Mouse (Mus musculus) T-helper 17 cell (primary cell): ENCODE measurements around the gene Pfdn4.

Experiments
- in situ Hi-C, 2 experiments: fragments of 300-600 bp; cut with MboI, MseI; formaldehyde crosslinking; loops; 1 replicate in 1 of 2; 2 replicates in 1 of 2; pipeline ENCODE4 v1.15.1; 2025; ENCODE audit warnings: high pct_unique_total_duplicates in 2 of 2

The Pfdn4 gene

DNA sequence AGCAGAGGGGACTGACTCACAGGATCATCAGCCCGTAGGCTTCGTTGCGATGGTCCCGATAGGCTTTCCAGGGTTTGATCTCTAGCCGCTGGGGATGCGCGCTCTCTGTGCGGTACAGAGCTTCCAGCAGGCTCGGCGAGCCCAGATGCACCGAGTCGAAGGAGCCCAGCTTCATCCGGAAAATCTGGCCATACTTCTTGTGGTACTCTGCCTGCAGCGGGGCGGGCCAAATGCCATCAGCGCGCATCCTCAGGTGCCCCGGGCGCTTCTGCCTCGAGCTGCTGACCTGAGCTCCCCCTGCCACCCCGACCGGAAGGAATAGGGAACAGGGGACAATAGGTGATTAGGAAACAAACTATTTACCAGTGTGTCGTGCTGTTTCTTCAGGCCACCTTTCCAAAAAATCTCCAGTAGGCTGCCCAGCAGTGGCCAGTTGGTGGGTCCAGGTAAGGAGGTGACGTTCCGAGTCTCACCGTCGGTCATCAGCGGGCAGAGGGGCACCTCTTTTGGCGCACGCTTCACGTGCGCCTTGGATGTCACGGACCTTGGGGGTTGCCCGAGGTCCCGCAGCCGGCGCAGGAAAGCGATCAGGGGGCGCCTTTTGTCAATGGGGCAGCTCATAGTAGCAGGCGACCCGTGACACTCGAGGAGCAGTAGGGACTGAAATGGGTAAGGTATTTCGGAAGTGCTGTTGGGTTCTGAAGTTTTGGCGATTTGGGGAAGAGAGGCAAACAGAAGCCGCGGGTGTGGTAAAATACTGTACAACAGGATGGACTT is at the start of gene Pfdn4:
Gene Pfdn4 (plus strand): TSS at position 275 of the 777 bp plus-strand sequence.
- in situ Hi-C loops: no loop called here

DNA sequence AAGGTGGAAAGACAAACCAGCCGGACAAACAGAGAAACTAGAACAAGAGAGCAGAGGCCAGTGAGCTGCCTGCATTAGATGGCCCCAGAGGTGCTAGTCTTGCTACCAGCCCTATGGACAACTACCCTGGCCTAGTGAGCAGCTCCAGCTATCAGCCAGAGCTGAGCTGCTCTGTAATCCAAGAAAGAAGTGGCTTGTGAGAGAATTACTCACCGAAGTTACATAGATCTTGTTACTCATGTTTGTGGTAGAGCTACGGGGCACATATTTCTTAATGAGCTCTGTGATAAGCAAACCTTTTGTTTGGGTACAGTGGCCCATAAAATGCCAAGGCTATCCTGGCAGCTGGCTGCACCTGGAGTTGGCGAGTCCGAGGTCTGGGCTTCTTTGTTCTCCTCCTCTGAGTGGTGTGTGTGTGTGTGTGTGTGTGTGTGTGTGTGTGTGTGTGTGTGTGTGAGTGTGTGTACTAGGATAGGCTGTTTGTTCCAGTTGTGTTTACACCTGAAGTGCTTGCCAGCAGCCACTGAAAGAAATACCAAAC is 49.3 kb upstream of the Pfdn4 start:
- in situ Hi-C loops: loop anchor here in 1 of 2 experiments (5.0 to 10.0 kb wide), 2 partner anchors 60 to 428 kb away; no protein-coding TSS in a partner anchor

DNA sequence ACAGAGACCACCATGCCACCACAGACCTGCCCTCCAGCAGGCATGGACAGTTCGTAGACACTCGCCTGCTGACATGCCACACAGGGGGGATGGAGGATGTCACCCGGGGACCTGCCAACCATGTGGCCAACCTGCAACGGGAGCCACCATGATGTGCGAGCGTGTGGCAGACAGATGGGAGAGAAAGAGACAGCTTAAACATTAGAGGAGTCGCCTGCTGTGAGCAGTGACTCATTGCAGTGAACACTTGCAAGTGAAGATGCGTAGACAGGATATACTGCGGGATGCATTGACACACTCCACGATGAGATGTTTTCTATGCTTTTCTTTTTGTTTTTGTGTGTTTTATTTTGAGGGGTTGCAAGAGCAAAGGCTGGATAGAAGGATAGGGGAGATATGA is 48.6 kb upstream of the Pfdn4 start:
- in situ Hi-C loops: loop anchor here in 1 of 2 experiments (5.0 to 10.0 kb wide), 2 partner anchors 60 to 427 kb away; no protein-coding TSS in a partner anchor

DNA sequence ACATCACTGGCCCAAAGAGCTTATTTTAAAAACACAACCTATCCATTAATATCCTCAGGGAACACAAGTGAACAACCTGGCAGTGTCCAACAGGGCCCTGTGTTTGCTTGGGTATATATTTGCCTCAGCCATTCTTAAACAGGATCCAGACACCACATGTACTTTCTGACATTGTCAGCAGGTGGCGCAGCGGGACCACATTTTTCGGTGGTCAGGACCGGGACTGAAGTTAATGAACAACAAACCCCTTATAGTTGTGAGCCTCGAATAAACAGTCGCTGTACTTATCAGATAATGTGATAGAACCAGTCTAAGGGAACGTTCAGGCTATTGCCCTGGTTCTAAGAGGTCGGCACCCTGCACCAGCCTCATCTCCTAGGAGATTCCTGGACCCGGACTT is 45.3 kb upstream of the Pfdn4 start:
- in situ Hi-C loops: loop anchor here in 1 of 2 experiments (10.0 kb wide), 1 partner anchor 54 kb away; no protein-coding TSS in a partner anchor

DNA sequence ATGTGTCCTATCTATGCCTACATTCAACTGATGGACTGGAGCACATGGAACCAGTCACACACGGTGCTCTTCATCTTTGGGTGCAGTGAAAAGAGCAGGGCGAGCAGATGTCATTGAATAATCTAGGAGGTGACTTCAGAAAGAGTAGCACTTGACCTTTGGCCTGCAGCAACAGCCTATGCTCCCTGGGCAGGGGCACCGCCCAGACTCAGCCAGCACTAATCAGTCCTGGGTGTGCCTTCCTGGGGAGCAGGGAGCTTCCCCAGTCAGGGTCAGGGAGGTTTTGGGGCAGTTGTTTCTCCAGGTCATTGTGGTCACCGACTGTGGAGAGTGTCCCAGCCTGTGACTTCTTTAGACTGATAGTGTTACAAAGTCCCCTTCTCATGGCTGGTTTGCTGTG is 42.4 kb upstream of the Pfdn4 start:
- in situ Hi-C loops: loop anchor here in 1 of 2 experiments (10.0 kb wide), 1 partner anchor 51 kb away; no protein-coding TSS in a partner anchor

DNA sequence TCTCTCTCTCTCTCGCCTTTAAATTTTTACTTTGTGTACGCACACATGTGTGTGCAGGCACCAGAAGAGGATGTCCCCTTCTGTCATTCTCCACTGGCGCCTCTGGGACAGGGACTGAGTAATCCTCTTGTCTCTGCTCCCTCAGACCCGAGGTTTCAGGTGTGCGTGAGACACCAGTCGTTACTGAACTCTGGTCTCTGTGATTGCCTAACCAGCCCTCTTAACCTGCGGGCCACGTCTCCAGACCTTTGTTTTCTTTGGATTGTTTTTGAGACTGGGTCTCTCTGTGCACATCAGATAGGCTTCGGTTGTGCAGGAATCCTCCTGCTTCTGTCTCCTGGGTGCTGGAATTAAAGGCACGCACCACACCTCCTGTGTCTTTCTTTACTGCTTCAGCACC is 37.0 kb upstream of the Pfdn4 start:
- in situ Hi-C loops: loop anchor here in 1 of 2 experiments (10.0 kb wide), 1 partner anchor 46 kb away; no protein-coding TSS in a partner anchor

DNA sequence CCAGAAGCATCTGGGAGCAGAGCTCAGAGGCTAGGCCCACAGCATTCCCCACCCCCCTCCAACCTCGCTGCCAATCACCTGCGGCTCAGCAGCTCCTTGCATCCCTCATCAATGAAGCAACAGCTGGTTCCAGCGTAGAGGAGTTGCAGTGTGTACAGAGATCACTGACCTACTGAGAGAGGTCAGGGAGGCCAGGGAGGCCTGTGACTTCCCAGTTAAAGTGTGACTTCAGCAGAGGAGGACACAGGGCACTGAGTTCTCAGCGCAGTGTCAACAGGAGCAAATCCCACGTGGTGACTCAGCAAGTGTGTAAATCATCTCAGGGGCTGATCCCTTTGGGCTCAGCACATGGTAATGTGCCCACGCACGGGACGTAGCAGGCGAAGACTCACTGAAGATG is 36.4 kb upstream of the Pfdn4 start:
- in situ Hi-C loops: loop anchor here in 1 of 2 experiments (10.0 kb wide), 1 partner anchor 45 kb away; no protein-coding TSS in a partner anchor

DNA sequence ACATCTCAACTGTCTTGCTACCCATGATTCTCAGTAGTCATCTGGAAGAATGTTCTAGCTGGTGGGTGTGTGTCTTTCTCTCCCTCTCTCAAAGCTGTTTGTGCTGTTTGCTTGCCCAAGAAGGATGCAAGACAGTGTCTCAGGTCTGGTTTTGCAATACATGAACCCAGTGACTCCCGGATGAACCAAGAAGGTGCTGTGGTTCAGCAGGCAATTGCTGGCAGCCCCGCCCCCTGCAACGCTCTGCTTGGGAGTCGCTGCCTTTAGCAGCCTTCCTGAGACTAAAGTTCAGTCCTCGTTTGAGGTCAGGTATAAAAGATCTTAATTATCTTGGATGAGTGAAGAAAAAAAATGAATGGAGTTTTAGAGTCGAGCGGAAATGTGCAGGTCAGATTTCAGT is 34.6 kb upstream of the Pfdn4 start:
- in situ Hi-C loops: no loop called here

DNA sequence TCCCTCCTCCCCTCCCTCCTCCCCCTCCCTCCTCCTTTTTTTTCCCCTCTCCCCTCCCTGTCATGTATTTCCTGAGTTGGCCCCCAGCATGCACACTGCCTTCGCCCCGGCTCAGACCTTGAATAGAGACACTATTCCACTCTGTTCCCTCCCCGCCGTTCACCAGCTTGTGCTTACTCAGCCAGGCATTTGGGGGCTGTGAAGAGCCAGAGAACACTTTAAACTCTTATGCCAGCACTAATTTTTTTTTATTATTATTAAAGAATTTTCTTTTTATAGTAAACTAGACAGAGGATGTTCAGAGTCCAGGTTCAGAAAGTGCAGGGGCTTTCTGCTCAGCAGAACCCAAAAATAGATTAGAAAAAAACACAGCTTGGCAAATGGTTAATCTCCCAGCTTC is 31.4 kb upstream of the Pfdn4 start:
- in situ Hi-C loops: no loop called here

DNA sequence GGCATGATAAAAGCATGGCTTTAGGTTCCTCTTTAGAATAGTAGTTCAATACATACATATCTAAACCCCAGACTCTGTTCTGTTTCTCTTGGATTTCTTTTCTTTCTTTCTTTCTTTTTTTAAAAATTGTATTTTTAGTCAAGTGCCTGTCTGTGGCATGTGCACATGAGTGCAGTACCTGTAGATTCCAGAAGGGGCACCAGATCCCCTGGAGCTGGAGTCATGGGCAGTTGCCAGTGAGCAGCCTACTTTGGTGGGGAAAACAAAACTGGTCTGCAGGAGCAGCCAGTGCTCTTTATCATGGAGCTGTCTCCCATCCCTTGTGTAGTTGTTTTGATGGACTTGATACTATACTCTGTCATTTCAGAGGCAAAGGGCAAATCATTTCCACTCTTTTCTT is 28.2 kb upstream of the Pfdn4 start:
- in situ Hi-C loops: no loop called here

DNA sequence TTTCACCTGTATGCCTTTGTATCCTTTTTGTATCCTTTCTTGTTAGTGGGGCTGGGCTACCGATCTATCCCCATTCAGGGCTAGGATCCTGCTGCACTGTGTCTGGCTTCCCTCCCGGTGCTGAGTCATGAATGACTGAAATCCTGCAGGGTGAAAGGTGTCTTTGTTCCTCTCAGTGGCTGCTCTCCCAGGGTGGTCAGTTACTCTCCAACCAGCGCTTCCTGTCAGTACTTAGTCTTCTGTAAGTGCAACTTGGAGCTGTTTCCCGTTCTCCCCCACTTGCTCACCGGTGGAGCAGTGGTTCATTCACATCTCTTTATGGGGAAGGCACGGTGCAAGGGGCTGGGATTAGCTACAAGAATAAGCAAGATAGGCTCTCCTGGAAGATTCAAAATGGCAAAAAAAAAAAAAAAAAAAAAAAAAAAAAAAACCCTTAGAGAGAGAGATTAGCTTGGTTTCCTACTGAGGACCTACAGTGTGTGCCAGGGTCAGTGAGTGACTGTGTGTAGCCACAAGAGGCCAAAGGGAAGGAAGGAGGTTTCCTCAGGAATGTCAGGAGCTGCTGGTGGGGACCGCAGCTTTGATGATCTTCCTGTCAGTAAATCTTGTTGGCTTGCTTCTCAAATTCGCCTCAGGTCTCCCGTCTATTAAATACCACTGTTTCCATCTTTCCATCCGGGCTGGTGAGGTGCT is 26.5 kb upstream of the Pfdn4 start:
- in situ Hi-C loops: loop anchor here (5.0 kb wide), 1 partner anchor 38 kb away; no protein-coding TSS in a partner anchor

DNA sequence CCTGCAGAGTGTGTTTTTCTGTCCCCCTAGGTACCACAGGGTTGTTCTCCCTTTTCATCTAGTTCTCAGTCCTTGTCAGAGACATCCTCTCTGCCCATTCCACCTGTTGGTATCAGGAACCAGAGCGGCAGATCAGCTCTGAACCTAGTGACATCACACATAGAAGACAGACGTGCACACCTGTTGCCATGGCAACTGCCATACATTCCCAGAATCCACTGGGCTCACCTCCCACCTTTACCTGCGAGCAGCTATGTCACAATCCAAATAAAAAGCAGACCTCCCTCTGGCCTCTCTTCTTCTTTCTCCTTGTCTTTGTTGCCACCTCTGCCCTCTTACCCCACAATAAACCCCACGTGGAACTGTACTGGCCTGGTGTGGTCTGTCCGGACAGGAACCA is 25.6 kb upstream of the Pfdn4 start:
- in situ Hi-C loops: loop anchor here (5.0 kb wide), 1 partner anchor 37 kb away; no protein-coding TSS in a partner anchor

DNA sequence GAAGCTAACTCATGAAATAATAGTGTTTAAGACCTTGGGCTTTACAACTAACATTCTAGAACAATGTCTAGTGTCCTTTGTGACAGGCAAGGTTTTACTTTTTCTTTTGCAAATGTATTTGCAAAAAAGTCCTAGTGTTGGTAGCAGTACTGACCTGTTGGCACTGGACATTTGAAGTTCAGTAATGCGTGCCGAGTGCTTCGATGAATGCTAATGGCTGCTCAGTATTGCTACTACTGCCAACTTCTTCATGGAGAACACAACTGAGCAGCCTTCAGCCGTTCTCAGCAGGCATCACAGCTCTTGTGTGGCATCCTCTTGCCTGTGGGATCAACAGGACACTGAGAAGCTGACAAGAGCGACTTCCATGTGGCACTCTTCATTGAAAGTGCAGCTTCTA is 22.1 kb upstream of the Pfdn4 start:
- in situ Hi-C loops: loop anchor here (5.0 kb wide), 1 partner anchor 33 kb away; no protein-coding TSS in a partner anchor

DNA sequence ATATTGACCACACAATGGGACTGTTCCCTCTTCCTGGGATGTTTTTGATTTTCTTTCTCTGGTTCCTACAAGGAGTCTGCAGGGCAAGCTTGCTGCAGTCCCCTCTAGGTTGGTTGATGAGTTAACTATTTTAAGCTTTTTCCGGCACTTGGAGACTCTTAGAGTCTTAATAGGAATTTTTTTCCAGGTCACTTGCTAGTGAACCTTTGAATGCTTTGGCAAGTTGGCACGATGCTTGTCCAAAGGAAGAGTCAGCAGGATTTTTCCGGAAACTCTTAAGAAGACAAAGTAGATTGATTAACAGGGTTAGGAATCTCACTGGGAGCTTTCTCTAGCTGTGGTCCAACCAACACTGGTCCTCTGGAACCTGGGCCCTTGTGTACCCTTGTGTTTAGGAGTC is 21.1 kb upstream of the Pfdn4 start:
- in situ Hi-C loops: no loop called here

DNA sequence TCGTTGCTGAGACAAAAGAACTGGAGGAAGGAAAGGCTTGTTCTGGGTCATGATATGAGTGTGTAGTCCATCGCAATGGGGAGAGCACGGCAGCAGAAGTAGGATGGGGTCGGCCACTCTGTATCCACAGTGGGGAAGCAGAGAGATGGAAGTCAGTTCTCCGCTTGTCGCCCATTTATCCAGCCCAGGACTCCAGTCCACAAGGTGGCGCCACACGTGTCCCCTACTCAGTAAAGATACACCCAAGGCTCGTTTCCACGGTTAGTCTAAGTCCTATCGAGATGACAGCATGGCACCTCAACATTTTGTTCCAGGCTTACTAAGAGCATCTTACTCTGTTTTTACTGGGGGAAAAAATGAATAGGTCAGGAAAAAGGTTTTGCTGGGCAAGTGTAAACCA is 20.0 kb upstream of the Pfdn4 start:
- in situ Hi-C loops: no loop called here

DNA sequence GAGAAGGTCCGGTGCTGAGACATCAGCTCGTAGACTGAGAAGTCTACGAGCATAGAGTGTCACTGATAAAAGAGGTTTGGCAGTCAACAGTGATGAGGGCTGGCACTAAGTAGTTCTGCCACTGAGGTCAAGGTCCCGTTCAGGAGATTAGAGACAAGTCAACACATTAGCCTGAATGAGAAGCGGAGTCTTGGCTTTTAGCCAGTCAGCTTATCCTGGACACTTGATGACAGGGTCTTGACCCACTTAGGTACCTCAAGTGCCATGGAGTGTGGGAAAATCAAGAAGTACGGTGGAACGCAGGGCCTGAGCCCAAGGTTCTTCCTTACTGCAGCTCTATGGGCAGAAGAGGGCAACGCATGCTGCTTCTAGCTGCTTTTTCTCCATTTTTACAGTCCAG is 19.6 kb upstream of the Pfdn4 start:
- in situ Hi-C loops: no loop called here

DNA sequence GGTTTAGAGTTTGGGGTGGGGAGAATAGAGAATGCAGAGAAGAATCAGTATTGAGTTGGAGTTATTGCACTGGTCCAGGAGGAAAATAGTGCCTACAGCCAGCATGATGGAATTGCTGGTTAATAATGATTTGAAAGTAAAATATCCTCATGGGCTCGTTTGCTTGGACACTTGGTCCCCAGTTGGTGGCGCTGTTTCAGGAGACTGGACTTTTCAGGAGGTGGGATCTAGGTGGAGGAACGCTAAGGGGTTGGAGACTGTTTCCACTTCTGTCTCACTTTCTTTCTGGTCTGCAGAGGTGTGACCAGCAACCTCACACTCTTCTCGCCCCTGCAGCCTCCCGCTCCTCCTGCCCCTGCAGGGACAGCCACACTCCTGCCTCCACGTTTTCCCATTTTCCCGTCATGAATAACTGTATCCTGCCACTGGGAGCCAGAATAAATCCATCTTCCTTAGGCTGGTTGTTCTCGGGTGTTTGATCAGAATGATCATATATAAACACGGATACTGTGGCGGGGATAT is 14.1 kb upstream of the Pfdn4 start:
- in situ Hi-C loops: no loop called here

DNA sequence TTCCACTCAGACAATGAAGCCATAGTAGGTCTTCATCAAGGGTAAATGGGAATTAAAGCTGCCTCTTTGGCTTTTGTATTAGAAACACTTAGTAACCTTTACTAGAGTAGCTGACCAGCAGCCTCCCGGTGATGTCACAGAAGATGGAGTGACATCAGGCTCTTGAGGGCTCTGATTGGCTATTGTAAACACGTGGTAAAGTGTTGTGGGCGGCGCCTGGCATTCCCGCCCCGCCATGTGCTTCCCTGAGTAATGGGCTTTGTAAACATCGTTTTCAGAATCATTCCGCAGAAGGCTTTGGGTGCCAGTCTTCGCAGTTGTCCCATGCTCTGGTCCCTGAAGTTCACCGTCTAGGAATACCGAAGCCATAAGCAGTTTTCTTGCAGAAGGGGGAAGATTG is 12.3 kb upstream of the Pfdn4 start:
- in situ Hi-C loops: no loop called here

DNA sequence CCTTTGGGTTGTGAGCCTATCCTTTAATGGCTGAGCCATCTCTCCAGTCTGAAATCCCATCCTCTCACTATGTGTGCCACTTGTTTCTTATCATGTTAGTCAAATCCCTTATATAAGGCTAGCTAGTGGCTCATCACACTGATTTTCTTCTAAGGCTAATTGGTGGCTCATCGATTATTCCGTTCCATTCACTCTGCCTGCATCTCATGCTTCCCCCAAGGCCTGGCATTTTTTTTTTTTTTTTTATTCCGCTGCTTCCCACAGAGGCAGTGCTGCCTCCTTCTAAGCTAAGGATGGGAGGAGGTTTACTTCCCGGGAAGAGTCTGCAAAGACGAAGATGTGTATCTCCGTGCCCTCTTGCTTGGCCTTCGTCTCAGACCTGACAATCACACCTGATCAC is 9.0 kb upstream of the Pfdn4 start:
- in situ Hi-C loops: no loop called here

DNA sequence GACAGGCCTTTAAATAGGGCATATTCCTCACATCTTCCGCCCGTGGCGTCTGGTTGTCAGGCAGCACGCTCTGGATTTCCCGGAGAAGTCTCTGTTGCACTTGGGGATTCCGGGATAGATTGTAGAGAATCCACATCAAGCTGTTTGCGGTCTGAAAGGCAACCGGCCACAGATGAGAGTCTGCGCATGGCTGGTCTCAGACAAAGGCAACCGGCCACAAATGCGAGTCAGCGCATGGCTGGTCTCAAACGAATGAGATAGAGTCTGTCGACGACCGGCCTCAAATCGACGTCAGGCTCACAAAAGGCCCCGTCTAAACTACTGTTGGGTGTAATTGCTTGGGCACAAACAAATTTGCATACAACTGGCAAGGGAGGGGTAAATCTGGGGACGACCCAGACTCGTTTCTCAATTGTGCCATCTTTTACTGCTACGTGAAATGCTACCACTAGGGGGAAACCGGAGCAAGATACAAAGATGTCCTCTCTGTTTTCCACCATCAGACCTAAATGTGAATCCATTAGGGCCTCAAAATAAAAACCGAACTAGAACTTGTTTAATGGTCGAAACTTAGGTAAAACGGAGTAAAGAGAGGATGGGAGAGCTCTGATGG is 8.2 kb upstream of the Pfdn4 start:
- in situ Hi-C loops: no loop called here
